Mouse (Mus musculus) stomach, embryonic 16.5 days (tissue): ENCODE data around the gene Snx33. TPM values are rescaled to one million over a fixed set of nuclear protein-coding genes. Genes with fewer than 3 reads are reported as not detected.

Source experiments
- ATAC-seq: fragments of 200-750 bp; cut with Nextera tagmentation; 2 replicates; pipeline ENCODE4 v1.8.0; 2017; ENCODE audit warnings: moderate number of reproducible peaks, moderate TSS enrichment; ENCODE audit not compliant: insufficient read depth, low FRiP score
- H3K27ac ChIP-seq: fragments of 300-500 bp; sonication (generic); 2 replicates; pipeline ENCODE4 v1.5.1; 2014; ENCODE audit warnings: low read length
- H3K27me3 ChIP-seq: fragments of 300-500 bp; sonication (generic); 2 replicates; pipeline ENCODE4 v1.6.1; 2014; ENCODE audit warnings: low read length, control low read depth, mixed read lengths; ENCODE audit not compliant: control insufficient read depth, insufficient read depth
- H3K36me3 ChIP-seq: fragments of 300-500 bp; sonication (generic); 2 replicates; pipeline ENCODE4 v1.6.1; 2014; ENCODE audit warnings: low read length; ENCODE audit not compliant: control insufficient read depth, insufficient read depth
- H3K4me1 ChIP-seq: fragments of 300-500 bp; sonication (generic); 2 replicates; pipeline ENCODE4 v1.6.1; 2014; ENCODE audit warnings: low read length, control low read depth, mixed read lengths; ENCODE audit not compliant: control insufficient read depth, insufficient read depth
- H3K4me2 ChIP-seq: fragments of 300-500 bp; sonication (generic); 2 replicates; pipeline ENCODE4 v1.6.1; 2014; ENCODE audit warnings: low read depth, low read length, mixed read lengths
- H3K4me3 ChIP-seq: fragments of 300-500 bp; sonication (generic); replicated peaks from 2 replicates; pipeline ENCODE4 v1.5.1; 2014; ENCODE audit warnings: mild to moderate bottlenecking, low read length
- H3K9ac ChIP-seq: fragments of 300-500 bp; sonication (generic); 2 replicates; pipeline ENCODE4 v1.6.1; 2014; ENCODE audit warnings: low read length
- H3K9me3 ChIP-seq: fragments of 300-500 bp; sonication (generic); replicated peaks from 2 replicates; pipeline ENCODE4 v1.6.1; 2016; ENCODE audit warnings: low read length, control low read depth; ENCODE audit not compliant: control insufficient read depth
- WGBS: fragments of 180-500 bp; shearing (Covaris S2); extraction: QIAGEN DNeasy Blood & Tissue Kit; methylation state at CpG from one replicate; pipeline ENCODE4 v1.1.7; 2014; 5-methylcytosine and 5-hydroxymethylcytosine counted together
- polyA plus RNA-seq: library from polyadenylated mRNA; unstranded; fragments of >200 nt; fragmentation: Nextera tagmentation; extraction: Ambion mirVana; gene quantifications from 2 replicates; pipeline ENCODE4 v1.2.1, GENCODE M21; 2015

The Snx33 gene
- polyA plus RNA-seq, 1 experiment from 2014 or later = 12.9 TPM

- Histone ChIP-seq H3K4me1 (peaks cover 24% of the 10 kb centered on the region), H3K4me2 (no peak overlapping the region), H3K27me3 (no peaks in the 10 kb centered on the region; the same call in 1 of the 2 replicates), H3K9me3 (no peaks in the 10 kb centered on the region), H3K4me3 (no peak overlapping the region), H3K27ac (no peak overlapping the region), H3K9ac (no peak overlapping the region), H3K36me3 (no peaks in the 10 kb centered on the region)
- ATAC-seq = no peak
- WGBS = 31% methylated on average over 4 of the region's 4 CpGs
Observed at GRCm38 (mm10) chr9:56929496-56929895, 1.3 kb upstream of the Snx33 start.

- Histone ChIP-seq H3K36me3 (0 out of 2 replicates have a peak, but pooled peaks cover under 1% of the 10 kb centered on the region), H3K27ac (peak overlapping the region; percentile 97), H3K27me3 (no peaks in the 10 kb centered on the region; the same call in 1 of the 2 replicates), H3K9ac (peak overlapping the region; percentile 84), H3K4me1 (peaks cover 40% of the 10 kb centered on the region), H3K4me3 (peak overlapping the region; percentile 73), H3K4me2 (peak overlapping the region; percentile 89), H3K9me3 (no peaks in the 10 kb centered on the region)
- peak; percentile 15; the same call in 1 of the 2 replicates for ATAC-seq
- under 1% methylated on average over 35 of the region's 35 CpGs for whole genome bisulfite sequencing
Observed at GRCm38 (mm10) chr9:56927191-56928012, 769 bp downstream of the Snx33 start.

DNA sequence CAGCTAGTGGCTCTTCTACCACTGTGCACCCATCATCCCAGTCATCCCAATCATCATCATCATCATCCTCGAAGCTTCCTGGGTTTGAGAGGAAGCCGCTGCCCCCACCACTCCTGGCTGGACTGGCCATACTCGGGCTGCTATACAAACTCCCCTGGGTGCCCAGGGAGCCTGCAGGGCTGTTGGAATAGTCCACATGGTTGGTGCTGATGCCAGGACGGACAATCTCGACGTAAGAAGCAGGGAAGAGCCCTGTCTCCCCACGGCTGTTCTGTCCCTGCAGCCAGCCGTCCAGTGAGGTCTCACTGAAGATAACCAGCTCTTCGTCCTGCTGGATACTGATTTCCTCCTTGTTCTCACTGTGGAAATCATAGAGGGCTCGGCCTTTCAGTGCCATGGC, 1.8 kb downstream of the Snx33 start:
- H3K4me3 ChIP-seq = peak overlapping the region; percentile 73
- peak overlapping the region; percentile 84 for H3K9ac ChIP-seq
- H3K9me3 ChIP-seq = no peaks in the 10 kb centered on the region; the same call in 1 of the 2 replicates
- H3K27ac ChIP-seq = peak overlapping the region; percentile 97
- H3K4me2 ChIP-seq = peak overlapping the region; percentile 89
- peaks cover 40% of the 10 kb centered on the region for H3K4me1 ChIP-seq
- no peaks in the 10 kb centered on the region; the same call in 1 of the 2 replicates for H3K27me3 ChIP-seq
- ATAC-seq = no peak
- WGBS = 74% methylated on average over 10 of the region's 10 CpGs
- H3K36me3 ChIP-seq = peaks cover 10% of the 10 kb centered on the region

DNA sequence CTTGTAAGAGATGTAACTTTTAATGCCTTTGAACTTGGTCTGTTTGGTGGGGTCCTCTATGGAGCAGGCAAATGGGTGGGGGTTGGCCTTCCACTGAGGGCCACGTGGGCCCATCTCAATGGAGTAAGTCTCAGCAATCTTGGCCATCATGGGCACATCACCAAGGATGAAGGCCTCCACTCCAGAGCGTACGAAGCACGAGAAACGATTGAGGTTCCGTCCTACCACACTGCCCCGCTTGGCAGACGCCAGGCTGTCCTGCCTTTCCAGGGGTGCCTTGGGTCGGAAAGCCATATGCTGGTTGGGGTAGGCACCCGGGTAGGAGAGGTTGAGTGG, 2.2 kb downstream of the Snx33 start:
- no peak for ATAC-seq
- Histone ChIP-seq H3K4me3 (peak overlapping the region; percentile 44), H3K9ac (no peak overlapping the region)

DNA sequence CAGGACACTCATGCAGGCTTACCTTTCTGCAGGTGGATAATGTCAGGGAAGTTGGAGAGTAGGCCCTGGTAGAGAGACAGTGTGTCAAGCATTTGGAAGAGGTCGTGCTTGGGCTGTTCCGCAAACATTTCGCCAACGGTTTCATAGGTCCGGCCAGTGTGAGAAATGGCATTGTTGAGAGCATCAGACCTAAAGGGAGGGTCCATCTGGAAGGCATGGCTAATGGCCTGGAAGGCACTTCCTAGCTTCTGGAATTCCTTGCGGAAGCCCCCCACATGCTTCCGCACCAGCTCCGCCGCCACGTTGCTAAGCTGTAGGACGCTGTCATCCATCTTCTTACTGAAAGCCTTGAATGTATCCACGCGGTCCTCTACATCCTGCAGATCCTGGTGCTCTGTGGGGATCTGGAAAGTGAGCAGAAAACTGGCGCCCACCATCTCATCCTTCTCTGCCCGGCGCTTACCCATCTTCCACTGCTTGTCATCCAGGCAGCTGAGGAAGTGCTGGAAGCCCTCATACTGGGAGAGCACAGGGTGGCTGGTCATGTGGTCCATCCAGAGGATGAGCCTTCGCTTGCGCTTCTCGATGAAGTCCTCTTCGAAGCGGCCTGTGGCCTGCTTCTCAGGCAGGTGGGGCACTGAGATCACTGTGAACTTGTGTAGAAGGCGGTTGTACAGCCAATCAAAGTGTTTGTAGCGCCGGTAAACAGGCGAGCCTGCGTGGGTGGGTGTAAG, 2.7 kb downstream of the Snx33 start:
- peak overlapping the region; percentile 89 for H3K4me2 ChIP-seq
- no peaks in the 10 kb centered on the region; the same call in 1 of the 2 replicates for H3K9me3 ChIP-seq
- peaks cover 11% of the 10 kb centered on the region for H3K36me3 ChIP-seq
- peak overlapping the region; percentile 85 for H3K27ac ChIP-seq
- no peak for ATAC-seq
- peak overlapping the region; percentile 44 for H3K4me3 ChIP-seq
- WGBS = 66% methylated on average over 26 of the region's 26 CpGs
- H3K4me1 ChIP-seq = peaks cover 40% of the 10 kb centered on the region
- H3K27me3 ChIP-seq = no peaks in the 10 kb centered on the region
- H3K9ac ChIP-seq = peak overlapping the region; percentile 62

More for the DNA sequence above, 2.2 kb downstream of the Snx33 start:
- H3K4me1 ChIP-seq = peaks cover 40% of the 10 kb centered on the region
- H3K27me3 ChIP-seq = no peaks in the 10 kb centered on the region
- WGBS = 94% methylated on average over 10 of the region's 10 CpGs
- H3K4me2 ChIP-seq = peak overlapping the region; percentile 89
- peaks cover 11% of the 10 kb centered on the region for H3K36me3 ChIP-seq
- no peaks in the 10 kb centered on the region; the same call in 1 of the 2 replicates for H3K9me3 ChIP-seq
- H3K27ac ChIP-seq = no peak overlapping the region

DNA sequence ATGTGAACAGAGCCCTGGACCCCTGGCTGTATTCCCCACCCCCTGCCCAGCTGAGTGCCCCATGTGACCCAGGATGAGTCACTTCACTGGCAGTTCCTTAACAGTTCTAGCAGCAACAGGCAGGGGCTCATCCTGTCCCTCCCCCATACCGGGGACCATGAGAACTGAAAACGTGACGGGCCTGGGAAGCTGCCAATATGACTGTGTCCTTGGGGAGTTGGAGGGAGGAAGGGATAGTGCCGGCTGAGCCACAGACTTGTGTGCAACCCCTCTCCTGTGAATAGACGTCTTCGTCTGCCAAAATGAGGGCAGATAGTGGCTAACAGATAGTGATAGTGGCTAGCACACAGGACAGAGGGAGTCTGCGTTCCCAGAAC, 3.5 kb downstream of the Snx33 start:
- 10% methylated on average over 7 of the region's 7 CpGs for WGBS
- peak overlapping the region; percentile 85 for H3K27ac ChIP-seq
- H3K4me3 ChIP-seq = peak overlapping the region; percentile 44
- H3K4me2 ChIP-seq = peak overlapping the region; percentile 89
- no peaks in the 10 kb centered on the region; the same call in 1 of the 2 replicates for H3K9me3 ChIP-seq
- ATAC-seq = peak; percentile 48
- H3K4me1 ChIP-seq = peaks cover 40% of the 10 kb centered on the region
- peaks cover 13% of the 10 kb centered on the region for H3K36me3 ChIP-seq
- peak overlapping the region; percentile 62 for H3K9ac ChIP-seq
- H3K27me3 ChIP-seq = no peaks in the 10 kb centered on the region

DNA sequence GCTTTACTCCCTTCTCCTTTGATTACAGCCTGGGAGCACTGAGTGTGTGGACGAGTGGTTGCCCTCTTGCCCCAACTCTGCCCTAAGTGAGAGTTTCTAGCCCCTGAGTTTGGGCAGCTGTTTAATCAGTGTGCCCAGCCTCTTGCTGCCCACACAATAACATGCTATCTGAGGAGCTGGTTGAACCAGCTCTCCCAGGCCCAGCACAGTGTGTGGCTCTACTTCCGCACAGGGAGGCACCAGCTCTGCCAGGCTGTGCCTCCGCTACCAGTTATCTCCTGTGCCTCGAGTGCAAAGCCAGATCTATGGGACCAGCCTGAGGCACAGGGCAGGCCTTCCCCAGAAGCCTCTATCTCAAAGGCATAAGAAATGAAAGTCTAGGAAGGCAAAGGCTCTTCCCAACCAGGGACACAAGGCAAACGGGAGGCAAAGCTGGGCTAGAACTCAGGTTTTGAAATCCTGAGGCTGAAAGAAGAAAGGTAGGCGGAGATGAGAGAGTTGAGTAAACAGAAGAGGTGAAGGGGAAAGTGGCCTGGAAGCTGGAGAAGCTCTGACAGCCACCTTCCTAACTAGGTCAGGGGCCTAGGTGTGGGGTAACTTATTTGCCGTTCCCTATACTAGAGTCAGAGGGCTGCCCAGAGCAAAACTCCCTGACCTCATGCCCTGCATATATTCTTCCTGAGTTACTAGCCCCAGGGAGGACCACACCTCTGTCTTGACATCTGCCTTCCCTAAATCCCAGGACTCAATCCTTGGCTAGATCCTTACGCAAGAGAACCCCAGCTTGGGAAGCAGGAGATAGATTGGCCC, 4.1 kb downstream of the Snx33 start:
- Histone ChIP-seq H3K9ac (peak overlapping the region; percentile 62), H3K4me1 (peaks cover 40% of the 10 kb centered on the region), H3K27ac (peak overlapping the region; percentile 85), H3K4me3 (peak overlapping the region; percentile 44), H3K9me3 (no peaks in the 10 kb centered on the region; the same call in 1 of the 2 replicates), H3K4me2 (peak overlapping the region; percentile 89), H3K36me3 (peaks cover 13% of the 10 kb centered on the region), H3K27me3 (no peaks in the 10 kb centered on the region)
- ATAC-seq = peak; percentile 23; the same call in 1 of the 2 replicates
- 37% methylated on average over 8 of the region's 8 CpGs for WGBS

DNA sequence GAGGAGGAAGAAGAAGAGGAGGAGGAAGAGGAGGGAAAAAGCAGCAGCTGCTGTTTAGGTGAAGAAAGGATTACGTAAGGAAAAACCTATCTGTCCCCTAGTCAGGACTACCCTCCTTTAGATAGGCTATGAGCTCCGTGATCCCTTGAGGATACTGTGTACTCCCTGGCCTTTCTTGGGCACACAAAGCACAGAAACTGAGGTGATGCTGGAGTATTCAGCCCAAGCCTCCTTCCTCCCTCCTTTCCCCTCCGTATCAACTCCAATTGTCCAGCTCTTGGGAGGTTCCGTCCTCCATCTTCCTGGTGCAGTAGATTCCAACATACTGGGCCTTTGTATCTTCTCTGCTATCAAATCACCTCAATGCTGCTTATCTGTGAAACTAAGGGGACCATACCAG, 5.4 kb downstream of the Snx33 start:
- Histone ChIP-seq H3K27ac (no peak overlapping the region), H3K4me1 (peaks cover 44% of the 10 kb centered on the region), H3K4me3 (0 out of 2 replicates have a peak overlapping the region, but pooled peaks have one; percentile 44), H3K9ac (no peak overlapping the region), H3K9me3 (no peaks in the 10 kb centered on the region; the same call in 1 of the 2 replicates), H3K27me3 (no peaks in the 10 kb centered on the region), H3K4me2 (peak overlapping the region; percentile 89), H3K36me3 (peaks cover 21% of the 10 kb centered on the region)
- 91% methylated on average over 4 of the region's 4 CpGs for WGBS
- ATAC-seq = no peak
